Mouse (Mus musculus): ENCODE data around the gene Rras.

Gene Rras

DNA sequence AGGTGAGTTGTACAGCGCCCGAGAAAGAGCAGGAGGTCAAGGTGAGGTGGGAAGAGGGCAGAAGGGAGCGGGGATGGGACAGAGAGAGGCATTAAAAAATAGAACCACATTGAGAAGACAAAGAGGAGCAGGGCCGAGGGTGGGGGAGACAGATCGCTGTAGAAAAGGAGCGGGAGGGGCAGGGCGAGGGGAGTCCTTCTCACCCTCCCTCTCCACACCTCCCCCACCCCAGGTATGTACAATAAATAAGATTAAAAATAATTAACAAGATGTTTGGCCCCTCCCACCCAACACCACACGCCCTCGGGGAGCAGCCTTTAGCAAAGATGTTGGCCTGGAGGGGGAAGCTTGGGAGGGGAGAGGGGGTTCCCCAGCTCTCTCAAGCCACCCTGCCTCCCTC, 10.0 kb downstream of the Rras start:
- no peak for DNase-seq

DNA sequence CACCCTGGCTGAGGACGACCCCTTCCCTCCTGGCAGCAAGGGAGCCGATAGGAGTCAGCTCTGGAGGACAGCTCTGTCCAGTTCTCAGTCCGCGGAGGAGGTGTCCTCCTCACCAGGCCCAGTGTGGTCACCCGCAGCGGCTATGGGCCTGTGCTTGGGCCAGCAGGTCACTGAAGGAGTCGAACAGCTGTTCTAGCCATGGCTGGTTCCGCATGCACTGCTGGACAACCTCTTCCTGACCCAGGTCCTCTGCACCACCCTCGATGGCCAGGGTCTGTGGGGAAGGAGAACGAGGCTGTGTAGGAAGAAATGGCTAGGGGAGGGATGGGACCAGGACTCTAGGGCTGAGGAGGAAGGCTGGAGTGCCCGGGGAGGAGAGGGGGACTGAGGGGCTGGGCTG, 10.6 kb downstream of the Rras start:
- DNase-seq, result no peak

DNA sequence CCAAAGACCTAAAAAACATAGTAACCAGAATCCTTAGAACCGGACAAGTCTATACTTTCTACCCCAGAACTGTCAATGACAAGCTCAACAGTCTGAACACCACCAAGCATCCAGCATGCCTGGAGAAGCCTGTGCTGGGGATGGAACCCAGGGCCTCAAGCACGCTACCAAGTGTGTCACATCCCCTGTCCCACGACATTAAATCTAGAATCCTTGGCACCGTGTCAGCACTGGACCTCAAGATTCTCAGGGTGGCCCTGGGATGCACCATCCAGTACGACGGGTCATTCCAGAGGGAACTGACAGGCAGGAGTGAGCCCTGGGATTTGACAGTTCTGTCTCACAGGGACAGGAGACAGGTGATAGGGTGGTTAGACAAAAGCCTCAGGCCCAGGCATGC, 12.2 kb downstream of the Rras start:
- no peak for DNase-seq

DNA sequence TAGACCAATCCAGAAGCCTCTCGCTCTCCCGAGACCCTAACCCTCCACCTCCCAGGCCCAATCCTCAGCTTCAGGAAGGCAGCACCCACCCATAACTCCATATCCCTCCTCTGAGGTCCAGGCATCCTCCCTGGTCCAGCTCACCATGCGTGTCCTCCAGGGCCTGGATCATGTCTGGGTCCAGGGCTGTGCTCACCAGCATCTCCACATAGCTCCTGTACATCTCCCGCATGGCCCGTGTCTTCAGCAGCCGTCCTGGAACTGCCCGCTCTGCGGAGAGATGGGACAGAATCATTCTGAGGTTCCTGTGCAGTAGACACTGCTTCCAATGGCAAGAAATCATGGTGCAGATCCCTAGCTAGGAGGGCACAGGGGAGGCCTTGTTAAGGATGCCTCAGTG, 13.1 kb downstream of the Rras start:
- DNase-seq, result no peak

DNA sequence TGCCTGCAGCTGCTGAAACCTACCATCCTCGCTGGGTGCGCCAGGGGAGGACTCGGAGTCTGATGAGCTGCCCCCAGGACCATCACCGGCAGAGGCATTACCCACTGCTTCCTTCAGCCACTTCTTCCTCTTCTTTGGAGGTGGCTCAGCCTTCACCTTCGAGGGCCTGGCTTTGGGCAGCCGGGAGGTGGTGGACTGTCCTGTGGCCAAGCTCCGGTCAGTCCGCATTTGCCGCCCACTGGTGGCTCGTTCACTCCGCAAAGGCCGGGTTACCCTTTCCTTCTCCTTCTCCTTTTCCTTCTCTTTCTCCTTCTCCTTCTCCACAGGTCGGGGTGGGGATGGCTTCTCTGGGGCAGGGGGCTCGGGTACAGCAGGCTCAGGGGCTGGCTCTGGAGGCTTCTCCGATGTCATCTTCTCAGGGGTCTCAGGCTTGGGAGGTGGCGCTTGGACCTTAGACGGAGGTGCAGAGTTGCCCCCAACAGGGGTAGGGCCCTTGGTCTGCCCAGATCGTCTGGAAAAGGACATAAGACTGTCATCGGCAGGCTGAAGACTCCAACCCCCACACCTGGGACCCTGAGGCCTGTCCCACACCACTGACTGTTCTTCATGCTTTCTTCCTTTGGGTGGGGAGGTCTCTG, 16.1 kb downstream of the Rras start:
- no peak for DNase-seq

DNA sequence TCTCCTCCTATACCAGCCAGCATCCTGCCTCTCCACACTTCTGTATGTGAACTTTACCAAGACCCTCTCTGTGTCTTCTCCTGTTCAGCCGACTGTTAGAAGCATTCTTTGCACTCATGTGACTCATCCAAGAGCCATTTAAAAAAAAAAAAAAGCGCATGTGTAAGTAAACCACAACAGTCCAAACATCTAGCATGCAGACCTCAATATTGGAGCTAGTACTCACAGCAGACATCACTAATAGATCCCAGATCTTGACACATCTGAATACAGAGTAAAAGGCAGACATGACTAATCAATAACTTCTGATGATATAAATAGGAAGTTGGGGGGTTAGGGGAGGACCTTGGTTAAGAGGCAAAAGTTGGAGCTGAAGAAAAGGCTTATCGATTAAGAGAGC, 17.9 kb downstream of the Rras start:
- DNase-seq, result no peak

DNA sequence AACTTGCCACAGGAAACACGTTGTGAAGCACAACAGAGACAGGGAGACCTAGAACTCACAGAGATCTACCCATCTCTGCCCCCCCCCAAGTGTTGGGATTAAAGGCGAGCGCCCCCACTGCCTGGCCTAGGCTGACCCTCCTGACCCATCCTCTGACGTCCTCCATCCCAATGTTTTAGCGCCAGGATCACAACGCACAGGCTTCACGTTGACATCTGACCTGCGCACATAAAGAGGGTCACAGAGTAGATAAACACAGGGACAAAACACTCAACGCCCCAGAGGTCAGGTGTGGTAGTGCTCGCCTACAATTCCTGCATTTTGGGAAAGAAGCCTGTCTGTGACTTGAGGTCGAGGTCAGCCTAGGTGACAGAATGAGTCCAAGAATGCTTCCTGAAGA, 18.9 kb downstream of the Rras start:
- DNase-seq, result no peak

DNA sequence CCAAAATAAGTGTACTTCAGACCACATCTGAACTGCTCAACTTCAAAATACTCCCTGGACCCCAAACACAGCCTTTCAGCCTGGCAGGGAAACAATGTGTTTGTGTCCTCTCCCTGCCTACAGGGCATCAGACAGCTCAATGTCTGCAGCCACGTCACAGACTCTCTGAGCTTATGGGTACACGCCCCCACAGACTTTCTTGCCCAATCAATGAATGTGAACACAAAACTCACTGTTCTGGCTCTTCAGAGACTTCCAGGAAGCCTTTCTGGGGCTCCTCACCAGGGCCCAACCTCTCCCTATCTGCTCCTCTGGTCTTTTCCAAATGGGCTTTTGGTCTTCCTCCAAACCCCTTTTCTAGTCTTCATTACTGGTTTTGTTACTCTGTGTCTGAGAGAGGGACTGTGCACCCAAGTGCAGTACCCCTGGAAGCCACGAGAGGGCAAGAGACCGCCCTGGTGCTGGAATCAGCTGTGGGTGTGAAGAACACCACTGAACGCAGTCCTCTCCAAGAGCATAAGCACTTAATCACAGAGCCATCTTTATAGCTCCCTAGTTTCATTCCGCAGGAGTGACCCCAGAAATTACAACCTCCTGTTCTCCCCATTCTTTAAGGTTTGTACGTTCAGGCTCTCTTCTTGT, 20.1 kb downstream of the Rras start:
- DNase-seq, result peak; percentile 75 to 79

DNA sequence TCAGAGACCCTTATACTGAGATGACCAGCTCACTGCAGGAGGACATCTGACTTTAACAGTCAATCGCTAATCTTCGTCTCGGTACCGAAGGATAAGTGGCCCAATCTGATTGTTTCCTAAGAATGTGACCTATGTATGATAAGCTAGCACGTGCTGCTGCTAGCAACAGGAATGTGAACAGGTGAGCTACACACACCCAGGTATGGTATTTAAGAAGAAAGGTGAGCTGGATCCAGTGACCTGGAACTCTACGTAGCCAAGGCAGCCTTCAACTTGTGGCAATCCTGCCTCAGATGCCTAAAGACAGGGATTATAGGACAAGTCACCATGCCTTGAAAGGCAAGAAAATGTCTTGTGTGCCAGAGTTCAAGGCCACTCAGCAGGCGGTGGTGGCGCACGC, 20.6 kb downstream of the Rras start:
- DNase-seq, result no peak

DNA sequence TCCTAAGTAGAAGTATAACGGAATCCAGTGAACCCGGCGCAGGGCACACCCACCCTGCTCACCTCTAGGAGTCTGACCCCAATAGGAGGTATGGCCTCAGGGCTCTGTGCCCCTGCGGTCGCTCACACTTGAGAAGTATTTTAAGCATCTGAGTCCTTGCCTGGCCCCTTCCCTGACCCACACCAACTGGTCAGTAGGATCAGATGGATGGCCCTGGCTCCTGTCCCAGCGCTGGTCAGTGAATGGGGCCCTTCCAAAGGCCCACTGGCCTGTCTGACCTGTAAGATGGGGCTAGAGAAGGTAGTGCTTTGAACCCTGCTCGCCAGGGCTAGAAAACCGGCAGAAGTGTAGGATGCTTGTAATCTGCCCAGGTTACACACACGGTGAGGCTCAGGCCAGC, 23.1 kb downstream of the Rras start:
- DNase-seq, result no peak

DNA sequence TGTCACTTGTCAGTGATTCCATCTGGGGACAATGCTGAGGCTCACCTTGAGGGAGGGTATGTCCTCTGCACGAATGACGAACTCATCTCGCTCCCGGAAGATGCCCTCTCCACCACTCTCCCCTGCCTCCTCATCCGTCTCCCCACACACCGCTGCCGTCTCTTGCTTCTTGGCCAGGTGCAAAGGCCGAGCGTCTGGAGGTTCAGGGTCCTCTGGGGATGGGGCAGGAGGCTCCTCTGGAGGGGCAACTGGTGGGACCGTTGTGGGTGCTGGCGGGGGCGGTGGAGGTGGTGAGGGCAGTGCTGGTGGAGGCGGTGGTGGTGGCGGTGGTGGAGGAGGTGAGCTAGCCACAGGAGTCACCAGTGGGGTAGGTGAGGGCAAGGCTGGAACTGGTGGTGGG, 25.5 kb downstream of the Rras start:
- no peak for DNase-seq

DNA sequence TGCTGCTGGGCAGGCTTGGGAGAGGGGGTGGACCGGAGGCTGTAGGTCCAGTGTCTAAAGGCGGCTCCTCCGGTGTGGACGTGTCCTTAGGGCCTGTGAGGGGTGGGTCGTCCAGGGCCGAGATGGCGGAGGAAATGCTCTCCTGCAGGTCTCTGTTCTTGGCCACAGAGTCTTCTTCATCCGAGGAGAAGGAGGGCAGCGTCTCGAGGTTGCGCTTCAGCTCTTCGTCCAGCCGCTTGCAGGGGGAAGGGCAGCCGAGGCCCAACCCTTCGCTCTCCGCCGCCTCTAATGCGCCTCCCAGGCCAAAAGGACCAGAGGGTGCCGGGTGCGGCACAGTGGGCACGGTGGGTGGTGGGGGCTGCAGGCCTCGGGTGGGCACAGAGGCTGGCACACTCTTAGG, 28.0 kb downstream of the Rras start:
- DNase-seq, result no peak

DNA sequence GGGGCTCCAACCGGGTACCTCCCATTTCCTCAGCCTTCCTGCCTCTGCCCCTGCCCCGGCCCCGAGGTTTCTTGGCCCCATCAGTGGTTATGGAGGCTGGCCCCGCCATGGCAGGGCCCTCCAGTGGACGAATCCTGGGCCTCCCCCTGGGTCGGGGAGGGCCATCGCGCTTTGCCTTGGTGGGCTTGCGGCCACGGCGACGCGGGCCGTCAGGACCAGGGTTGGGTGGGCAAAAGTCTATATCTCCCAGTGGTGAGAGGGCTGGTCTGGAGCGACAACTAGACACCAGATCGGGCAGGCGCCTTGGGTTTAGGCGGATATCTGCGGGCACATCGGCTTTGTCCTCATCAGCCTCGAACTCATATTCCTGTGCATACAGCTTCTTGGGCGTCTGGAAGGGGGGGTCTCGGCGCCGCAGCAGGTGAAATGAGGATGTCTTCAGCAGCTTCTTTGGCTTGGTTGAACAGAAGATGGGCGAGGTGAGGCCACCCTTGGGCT, 29.1 kb downstream of the Rras start:
- DNase-seq, result no peak

DNA sequence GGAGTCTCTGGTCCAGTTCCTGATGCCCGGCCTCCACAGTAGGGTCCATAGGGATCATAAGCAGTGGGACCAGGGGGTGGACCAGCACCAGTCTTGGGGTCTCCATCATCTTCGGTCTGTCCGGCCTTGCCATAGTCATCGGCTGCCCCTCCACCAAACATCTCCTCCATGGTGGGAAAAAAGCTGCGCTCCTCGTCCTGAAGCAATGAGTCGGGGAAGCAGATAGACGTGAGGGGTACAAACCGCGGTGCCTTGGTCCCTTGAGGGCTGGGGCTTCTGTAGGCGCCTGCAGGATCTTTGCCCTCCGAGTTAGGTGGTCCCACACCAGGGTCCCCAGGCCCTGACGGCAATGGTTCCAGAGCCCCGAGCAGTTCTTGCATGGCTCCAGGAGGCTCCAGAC, 29.7 kb downstream of the Rras start:
- DNase-seq, result no peak

DNA sequence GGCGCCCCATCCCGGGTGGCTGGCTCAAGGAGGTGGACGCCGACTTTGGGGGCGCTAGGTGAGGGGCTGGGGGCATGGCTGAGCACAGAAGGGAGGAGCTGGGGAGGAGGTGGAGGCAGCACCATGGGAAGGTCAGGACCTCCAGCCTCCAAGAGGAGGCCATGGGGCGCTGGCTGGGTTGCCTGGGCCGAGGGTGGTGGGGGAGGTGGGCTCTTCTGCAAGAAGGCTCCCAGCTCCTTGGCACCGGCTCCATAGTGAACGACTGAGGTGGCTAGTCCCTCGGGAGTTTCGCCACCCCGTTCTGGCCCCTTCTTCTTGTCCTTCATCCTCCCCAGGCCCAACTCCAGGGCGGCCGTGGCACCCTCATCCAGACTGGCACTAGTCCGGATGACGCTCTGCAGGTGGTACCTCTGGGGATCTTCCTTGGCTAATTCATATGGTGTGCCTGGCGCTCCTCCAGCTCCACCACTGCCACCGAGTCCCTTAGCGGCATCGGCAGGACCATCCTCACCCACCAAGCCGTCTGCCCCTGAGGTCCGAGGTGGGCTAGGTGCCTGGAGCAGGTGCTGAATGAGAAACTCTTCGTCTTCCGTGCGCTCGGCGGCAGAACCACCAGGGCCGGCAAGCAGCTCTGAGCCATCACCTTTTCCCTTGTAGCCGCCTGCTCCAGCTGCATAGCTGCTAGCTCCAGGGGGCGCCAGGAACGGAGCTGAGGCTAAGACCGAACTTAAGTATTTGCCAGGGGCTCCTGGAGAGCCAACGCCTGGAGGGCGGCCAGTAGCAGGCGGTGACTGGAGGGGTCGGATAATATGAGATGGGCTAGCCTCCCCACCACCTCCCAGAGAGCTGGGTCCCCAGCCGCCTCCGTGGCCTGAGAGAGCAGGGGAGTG, 30.5 kb downstream of the Rras start:
- DNase-seq, result peak in 1 of 2 experiments; percentile 27

DNA sequence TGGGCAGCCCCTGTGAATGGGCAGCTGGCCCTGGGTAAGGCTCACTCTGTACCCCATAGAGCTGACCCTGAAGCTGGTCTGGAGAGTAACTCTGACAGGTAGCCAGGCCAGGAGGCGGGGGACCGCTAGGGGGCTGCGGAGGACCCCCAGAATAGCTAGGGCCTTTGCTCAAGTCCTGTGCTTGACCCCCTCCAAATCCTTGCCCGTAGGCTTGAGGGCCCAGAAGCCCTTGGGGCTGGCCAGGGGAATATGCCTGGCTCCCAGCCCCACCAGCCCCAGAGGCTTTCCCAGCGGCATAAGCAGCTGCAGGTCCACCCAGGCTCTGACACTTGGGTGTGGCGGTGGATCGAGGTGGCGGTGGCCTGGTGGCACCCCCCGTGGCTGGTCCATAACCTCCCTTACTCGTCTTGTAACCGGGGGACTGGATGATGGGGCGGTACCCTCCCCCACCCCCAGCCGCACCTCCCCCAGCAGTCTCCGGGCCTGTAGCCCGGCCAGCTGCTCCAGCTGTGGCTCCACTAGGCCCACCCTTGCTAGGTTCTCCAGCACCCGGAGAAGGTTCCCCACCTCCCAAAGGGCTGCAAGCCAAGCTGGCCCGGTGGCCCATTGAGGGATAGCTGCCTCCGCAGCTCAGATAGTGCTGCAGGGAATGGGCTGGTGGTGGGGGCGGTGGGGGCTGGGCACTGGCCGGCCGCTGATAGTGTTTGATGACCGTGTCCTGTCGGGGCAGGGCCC, 31.3 kb downstream of the Rras start:
- no peak for DNase-seq

DNA sequence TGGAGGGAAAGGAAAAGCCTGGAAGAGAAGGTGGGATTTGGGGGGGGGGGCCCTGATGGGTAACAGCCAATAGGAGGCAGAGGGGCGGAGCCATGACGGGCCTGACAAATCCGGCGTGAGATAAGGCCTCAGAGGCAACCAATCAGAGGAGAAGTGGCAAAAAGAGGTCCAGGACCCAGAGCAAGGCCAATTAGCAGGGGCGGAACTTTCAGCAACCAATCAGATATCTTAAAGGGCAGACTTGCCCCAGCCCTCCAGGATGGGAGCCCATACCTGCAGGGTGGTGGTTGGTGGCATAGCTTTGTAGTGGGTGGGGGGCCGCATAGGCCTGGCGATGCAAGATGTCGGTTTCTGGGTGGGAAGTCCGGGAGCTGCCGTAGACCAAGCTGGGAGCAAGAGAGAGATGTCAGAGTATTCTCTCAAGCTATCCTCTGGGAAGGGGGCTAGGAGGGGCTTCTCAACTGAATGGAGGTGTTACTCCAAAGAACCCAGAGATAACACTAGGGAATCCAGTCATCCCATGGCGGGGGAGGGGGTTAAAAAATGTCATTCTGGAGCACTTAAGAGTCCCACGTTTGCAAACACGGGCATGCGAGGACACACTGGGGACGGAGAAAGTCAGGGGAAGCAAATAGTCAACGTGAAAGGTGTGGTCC, 33.3 kb downstream of the Rras start:
- peak; percentile 36 to 59 for DNase-seq

DNA sequence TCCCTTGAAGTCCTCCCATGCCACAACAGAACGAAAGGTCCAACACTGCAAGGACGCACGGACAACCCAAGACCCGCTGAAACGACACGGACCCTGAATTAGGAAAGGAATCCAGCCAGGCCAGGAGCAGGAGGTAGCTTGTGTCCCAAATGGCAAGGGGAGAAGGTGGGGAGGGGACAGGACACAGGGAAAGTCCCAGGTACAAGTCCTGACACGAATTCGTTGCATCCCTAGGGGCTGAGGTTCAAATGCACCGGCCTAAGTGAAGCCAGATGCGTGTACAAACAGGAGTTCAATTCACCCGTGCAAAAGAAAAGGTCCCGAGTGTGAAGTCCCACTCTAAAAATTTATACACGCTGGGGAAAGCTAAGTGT, 33.8 kb downstream of the Rras start:
- DNase-seq, result no peak

DNA sequence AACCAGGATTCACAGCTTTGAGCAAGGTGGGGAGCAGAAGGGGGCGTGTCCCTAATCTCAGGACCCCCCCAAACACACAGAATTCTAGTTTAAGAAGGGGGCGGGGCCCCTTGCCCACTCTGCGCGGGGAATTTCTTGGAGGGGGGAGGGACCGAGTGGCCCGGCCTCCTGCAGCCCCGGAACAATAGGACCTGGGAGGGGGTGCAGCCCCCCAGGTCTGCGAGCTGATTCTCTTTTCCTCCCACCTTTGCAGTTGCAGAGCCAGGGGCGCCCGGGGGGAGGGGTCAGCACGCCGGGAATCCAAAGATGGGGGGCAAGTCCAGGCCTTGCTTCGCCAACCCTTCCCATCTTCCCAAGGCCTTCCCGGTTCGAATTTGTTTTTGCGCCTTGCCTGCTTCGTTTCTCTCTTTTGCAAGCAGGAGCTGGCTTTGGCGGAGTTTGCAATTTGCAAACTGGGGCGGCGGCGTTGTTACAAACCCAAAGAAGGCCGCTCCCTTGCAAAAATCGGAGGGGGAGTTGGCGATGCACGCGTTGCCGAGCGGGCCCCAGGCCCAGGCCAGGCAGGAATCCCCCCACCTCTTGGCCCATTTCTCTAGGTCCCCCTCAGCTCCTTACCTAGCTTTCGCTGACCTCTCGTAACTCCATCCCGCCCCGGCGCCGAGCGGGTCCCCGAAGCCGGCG, 34.6 kb downstream of the Rras start:
- peak; percentile 32 to 68 for DNase-seq

DNA sequence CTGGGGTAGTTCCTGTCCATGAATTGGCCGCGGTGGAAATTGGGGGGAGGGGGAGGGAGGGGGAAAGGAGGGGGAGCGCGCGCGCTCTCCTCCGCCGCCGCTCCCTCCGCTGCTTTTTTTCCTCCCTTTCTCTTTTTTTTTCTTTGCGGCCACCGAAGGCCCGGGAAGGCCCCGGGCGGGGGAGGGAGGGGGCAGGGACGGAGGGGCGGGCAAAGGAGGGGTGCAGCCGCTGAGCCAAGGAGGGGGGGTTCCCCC, 35.0 kb downstream of the Rras start, which contains the start of gene Prr12:
Gene Prr12 (minus strand): TSS at position 20 of the 255 bp plus-strand sequence.
- no peak for DNase-seq

DNA sequence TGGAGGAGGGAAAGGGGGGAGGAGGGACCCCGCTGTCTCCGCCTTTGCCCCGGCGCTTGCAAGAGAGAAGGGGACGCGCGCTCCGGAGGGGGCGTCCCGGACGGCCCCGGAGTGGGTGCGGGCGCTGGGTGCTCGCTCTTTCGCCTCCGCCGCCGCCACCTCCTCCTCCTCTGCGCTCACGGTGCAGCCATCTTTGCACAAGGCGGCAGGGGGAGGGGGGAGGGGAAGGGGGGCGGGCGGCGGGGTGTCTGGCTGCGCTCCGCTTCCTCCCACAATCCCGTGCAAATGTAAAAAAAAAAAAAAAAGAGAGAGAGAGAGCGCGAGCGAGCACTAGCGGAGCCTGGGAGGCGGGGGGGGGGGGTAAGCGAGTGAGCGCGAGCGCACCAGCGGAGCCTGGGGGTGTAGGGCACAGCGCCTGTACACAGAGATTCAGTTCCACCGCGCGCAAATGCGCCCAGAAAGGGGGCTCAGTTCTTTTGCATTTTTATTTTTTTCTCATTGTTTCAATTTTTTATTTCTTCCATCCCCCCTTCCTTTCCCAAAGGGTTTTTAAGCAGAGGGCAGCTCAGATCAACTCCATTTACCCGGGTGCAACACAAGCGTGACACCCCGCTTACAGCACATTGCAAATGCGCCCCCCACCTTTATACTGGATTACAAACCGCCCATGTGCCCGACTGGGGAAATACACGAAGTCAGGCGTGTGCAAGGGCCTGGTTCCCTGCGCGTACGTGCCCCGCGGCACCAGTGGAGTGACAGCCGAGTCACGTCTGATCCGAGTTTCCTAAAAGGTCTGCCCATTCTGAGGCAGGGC, 35.6 kb downstream of the Rras start:
- DNase-seq, result peak; percentile 84 to 88

Measured in thymus, postnatal 36 days (tissue).